Mouse (Mus musculus) forebrain, embryonic 13.5 days (tissue): ENCODE measurements around the gene Polr2l. TPM values are rescaled to one million over a fixed set of nuclear protein-coding genes. Genes with fewer than 3 reads are reported as not detected.

Source experiments
- ATAC-seq: fragments of 200-750 bp; cut with Nextera tagmentation; 2 replicates; pipeline ENCODE4 v1.8.0; 2017
- H3K27ac ChIP-seq: fragments of 300-500 bp; sonication (generic); 2 replicates; pipeline ENCODE4 v1.5.1; 2015; ENCODE audit warnings: inconsistent platforms, mild to moderate bottlenecking, moderate library complexity
- H3K27me3 ChIP-seq: fragments of 300-500 bp; sonication (generic); 2 replicates; pipeline ENCODE4 v1.6.1; 2015; ENCODE audit warnings: mild to moderate bottlenecking, inconsistent platforms
- H3K36me3 ChIP-seq: fragments of 300-500 bp; sonication (generic); 2 replicates; pipeline ENCODE4 v1.6.1; 2015; ENCODE audit warnings: mild to moderate bottlenecking, inconsistent platforms; ENCODE audit not compliant: poor library complexity, severe bottlenecking
- H3K4me1 ChIP-seq: fragments of 300-500 bp; sonication (generic); 2 replicates; pipeline ENCODE4 v1.6.1; 2015; ENCODE audit warnings: inconsistent platforms
- H3K4me2 ChIP-seq: fragments of 300-500 bp; sonication (generic); 2 replicates; pipeline ENCODE4 v1.6.1; 2015; ENCODE audit warnings: inconsistent platforms, mild to moderate bottlenecking, moderate library complexity
- H3K4me3 ChIP-seq: fragments of 300-500 bp; sonication (generic); 2 replicates; pipeline ENCODE4 v1.5.1; 2015; ENCODE audit warnings: mild to moderate bottlenecking, inconsistent platforms
- H3K9ac ChIP-seq: fragments of 300-500 bp; sonication (generic); 2 replicates; pipeline ENCODE4 v1.6.1; 2015; ENCODE audit warnings: mild to moderate bottlenecking, inconsistent platforms
- H3K9me3 ChIP-seq: fragments of 300-500 bp; sonication (generic); replicated peaks from 2 replicates; pipeline ENCODE4 v1.6.1; 2016; ENCODE audit warnings: inconsistent platforms
- WGBS: fragments of 180-500 bp; shearing (Covaris S2); methylation state at CpG from one replicate; pipeline ENCODE4 v1.1.7; 2015; 5-methylcytosine and 5-hydroxymethylcytosine counted together
- polyA plus RNA-seq: library from polyadenylated mRNA; unstranded; fragments of >200 nt; fragmentation: Nextera tagmentation; extraction: Ambion mirVana; gene quantifications from 2 replicates; pipeline ENCODE4 v1.2.1, GENCODE M21; 2015

Polr2l gene
- polyA plus RNA-seq, 1 experiment from 2014 or later: 76.5 TPM

DNA sequence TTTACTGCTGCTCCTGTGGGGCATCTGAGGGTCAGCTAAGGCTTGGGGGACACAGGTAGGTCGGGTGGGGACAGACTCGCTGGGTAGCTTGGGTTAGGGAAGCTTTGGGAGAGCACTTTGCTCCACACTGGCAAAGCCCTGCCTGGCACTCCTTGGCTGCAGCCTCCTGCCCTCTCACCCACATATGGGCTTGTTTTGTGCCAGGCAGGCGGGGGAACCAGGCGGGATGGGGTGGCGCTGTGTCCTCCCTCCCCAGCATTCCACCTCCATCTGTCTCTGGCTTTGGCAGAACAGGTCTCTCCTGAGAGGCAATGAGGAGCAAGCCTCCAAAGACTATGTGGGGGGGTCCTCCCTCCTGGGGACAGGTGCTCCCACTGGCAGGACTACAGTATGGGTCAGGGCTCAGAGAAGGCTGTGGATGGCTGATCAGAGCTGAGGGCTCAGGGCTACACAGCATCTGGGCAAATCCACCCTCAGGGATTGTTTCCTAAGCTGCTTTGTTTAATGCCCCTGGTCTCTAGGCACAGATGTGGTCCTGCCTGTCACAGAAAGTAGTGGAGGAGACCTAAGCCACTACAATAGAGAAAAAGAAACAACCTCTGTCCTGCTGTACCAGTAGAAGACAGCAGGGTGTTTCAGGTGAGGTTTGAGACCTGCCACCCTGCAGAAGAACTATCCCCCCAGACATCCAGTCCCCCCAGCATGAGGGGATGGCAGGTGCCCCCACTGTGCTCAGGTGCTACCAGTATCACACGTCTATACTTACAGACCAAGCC is 42.0 kb downstream of the Polr2l start:
- Histone ChIP-seq H3K9ac (peak overlapping the region; percentile 82), H3K4me2 (peak overlapping the region; percentile 94), H3K9me3 (no peaks in the 10 kb centered on the region), H3K4me3 (0 out of 2 replicates have a peak overlapping the region, but pooled peaks have one; percentile 4), H3K36me3 (peaks cover 38% of the 10 kb centered on the region), H3K4me1 (peaks cover 73% of the 10 kb centered on the region), H3K27ac (no peak overlapping the region), H3K27me3 (no peaks in the 10 kb centered on the region)
- 82% methylated on average over 6 of the region's 6 CpGs for WGBS
- no peak for ATAC-seq

DNA sequence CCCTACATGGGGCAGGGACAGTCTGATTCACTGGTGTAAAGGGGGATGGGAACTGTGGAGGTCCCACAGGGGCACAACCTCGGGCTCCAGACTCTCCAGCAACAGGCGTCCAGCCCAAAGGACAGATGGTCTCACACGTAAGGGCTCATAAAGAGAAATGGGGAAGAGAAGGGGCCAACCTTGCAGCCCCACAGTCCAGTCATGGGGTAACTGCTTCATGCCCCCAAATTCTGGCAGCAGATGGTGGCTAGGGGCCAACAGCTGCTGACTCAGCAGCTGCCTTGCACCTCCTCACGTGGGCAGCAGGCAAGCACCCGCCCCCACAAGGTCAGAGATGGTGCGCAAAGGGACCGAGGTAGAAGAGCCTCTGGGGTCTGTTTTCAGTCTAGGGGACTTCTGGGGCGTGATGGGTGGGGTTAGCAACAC is 42.7 kb downstream of the Polr2l start:
- Histone ChIP-seq H3K4me2 (no peak overlapping the region), H3K27me3 (no peaks in the 10 kb centered on the region), H3K9me3 (no peaks in the 10 kb centered on the region), H3K27ac (no peak overlapping the region), H3K36me3 (peaks cover 43% of the 10 kb centered on the region), H3K9ac (no peak overlapping the region), H3K4me1 (peaks cover 68% of the 10 kb centered on the region), H3K4me3 (no peak overlapping the region)
- WGBS: 91% methylated on average over 8 of the region's 8 CpGs
- no peak for ATAC-seq

DNA sequence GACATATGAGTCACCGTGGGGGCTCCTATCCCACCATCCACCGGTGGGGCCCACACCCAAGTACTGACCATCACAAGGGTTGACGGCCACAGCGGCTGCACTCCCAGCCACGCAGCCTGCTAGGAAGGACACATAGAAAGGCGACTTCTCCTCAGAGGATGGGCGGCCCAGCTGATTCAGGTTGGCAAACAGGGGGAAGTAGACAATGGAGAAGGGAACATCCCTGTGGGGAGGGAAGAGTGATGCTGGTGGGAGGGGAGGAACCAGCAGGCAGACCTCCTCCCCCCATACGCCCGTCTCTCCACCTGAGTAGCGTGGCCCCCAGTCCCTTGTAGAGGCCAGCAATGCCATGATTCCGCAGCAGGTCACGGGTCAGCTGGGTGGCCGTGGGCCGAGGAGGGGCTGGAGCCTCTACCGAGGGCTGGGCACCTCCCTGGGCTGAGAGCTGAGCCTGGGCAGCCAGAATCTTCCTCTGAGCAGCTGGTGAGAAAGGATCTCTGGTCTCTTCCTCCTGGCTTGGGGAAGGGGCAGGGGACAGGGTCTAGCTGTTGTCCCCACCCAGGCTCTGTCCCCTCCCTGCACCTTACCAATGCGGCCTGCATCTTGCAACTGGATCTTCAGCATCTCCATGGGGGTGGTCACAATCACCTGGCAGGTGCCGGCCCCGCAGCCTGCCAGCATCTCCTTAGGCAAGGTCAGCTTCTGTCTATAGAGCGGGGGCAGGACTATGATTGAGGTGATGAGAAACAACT is 43.3 kb downstream of the Polr2l start:
- no peaks in the 10 kb centered on the region for H3K27me3 ChIP-seq
- H3K4me2 ChIP-seq: no peak overlapping the region
- no peak overlapping the region for H3K4me3 ChIP-seq
- no peak for ATAC-seq
- 94% methylated on average over 19 of the region's 19 CpGs for WGBS
- no peak overlapping the region for H3K27ac ChIP-seq
- H3K4me1 ChIP-seq: peaks cover 62% of the 10 kb centered on the region
- H3K9me3 ChIP-seq: no peaks in the 10 kb centered on the region
- H3K36me3 ChIP-seq: peaks cover 49% of the 10 kb centered on the region
- 0 out of 2 replicates have a peak overlapping the region, but pooled peaks have one; percentile 0 for H3K9ac ChIP-seq

DNA sequence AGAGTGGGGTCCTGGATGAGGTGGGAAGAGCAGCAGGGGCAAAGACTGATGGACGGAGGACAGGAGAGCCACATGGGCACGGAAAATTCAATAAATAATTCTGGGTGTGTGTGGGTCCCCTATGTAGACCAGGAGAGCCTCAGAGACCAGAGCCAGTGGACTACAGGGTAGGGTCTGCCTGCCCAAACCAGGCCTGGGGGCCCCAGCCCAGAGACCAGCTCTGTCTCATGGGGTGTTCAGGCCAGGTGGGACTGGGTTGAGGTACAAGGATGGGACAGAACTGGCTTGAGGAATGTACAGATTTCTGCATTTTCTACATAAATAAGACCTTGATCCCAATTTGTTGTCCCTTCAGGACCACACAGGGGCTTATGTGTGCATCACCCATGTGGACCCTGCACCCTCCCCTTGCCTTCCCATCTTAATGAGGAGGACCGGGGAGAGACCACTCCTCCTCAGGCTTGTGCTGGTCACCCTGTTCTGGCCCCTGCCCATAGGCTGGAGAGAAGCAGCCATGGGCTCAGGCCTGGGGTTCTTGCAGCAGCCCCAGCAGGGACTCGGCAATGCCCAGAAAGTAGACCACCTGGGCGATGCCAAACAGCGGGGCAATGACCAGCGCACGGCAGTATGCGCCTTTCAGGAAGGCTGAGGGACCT is 44.2 kb downstream of the Polr2l start:
- no peak overlapping the region for H3K4me3 ChIP-seq
- H3K4me1 ChIP-seq: peaks cover 53% of the 10 kb centered on the region
- H3K27ac ChIP-seq: no peak overlapping the region
- no peak overlapping the region; the same call in 1 of the 2 replicates for H3K9ac ChIP-seq
- H3K9me3 ChIP-seq: no peaks in the 10 kb centered on the region
- no peaks in the 10 kb centered on the region for H3K27me3 ChIP-seq
- peaks cover 55% of the 10 kb centered on the region for H3K36me3 ChIP-seq
- no peak for ATAC-seq
- no peak overlapping the region for H3K4me2 ChIP-seq
- 96% methylated on average over 9 of the region's 9 CpGs for WGBS

DNA sequence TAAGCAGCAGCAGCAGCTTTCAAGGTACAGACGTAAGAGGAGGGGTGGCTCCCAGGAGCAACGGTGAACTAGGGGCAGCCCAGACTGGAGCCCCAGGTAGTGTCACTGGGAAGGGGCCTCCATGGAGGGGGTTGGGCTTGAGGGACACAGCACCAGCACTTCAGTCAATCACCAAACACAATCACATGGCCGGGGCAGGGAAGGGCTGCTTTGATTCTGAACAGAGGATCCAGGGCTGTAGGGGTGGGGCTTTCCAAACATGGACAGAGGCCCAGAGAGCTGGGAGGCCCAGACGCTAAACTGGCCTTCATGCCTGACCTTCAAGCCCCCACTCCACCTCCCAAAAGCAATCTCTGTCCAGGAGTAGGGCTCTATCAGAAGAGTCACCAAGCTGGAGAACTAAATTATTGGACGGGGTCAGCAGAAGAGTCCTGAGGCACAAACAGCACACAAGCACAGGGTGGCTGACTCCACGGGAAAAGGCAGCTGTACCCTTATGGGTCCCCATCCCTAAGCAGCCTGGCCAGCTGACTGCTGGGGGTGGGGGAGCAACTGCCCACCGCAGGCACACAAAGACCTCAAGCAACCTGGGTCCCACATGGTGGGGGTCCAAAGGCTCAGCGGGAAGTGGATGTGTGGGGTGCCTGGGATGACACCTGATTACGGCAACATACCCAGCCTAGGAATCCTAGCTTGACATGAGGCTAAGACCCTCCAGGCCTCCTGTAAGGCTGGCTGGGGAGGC is 44.9 kb downstream of the Polr2l start:
- no peaks in the 10 kb centered on the region for H3K27me3 ChIP-seq
- peak overlapping the region; percentile 91 for H3K4me2 ChIP-seq
- WGBS: 69% methylated on average over 9 of the region's 9 CpGs
- H3K4me3 ChIP-seq: peak overlapping the region; percentile 52; the same call in 1 of the 2 replicates
- ATAC-seq: peak; percentile 7
- peaks cover 55% of the 10 kb centered on the region for H3K36me3 ChIP-seq
- H3K9ac ChIP-seq: no peak overlapping the region; the same call in 1 of the 2 replicates
- H3K4me1 ChIP-seq: peaks cover 47% of the 10 kb centered on the region
- H3K27ac ChIP-seq: peak overlapping the region; percentile 62; the same call in 1 of the 2 replicates
- no peaks in the 10 kb centered on the region for H3K9me3 ChIP-seq

DNA sequence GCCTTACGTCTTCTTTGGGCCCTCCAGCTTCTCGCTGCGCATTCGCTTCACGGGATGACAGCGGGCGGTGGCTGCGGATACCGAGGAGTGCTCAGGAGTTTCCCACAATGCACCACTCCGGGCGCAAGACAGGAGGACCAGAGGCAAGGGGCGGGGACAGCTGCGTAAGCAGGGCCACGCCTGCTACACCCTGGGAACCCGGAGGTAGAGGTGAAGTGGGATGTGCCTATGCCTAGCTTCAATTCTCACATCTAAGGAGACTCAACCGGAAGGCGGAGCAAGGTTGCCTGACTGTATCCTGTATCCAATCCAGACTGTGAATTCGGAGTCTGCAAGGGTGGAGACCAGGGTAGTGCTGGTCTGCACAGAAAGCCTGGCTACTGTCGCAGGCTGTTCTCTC is 45.6 kb downstream of the Polr2l start, which contains the start of gene Cend1:
TSS of gene Cend1 (minus strand) at position 182 of the 400 bp plus-strand sequence.
- Histone ChIP-seq H3K9me3 (no peaks in the 10 kb centered on the region), H3K27me3 (no peaks in the 10 kb centered on the region), H3K27ac (peak within 1 kb of the TSS; percentile 62), H3K4me2 (peak within 1 kb of the TSS; percentile 91), H3K9ac (peak within 1 kb of the TSS; percentile 79), H3K4me1 (peaks cover 40% of the 10 kb centered on the region), H3K4me3 (peak within 1 kb of the TSS; percentile 52), H3K36me3 (peaks cover 55% of the 10 kb centered on the region)
- peak; percentile 87 for ATAC-seq
- under 1% methylated on average over 19 of the region's 19 CpGs for WGBS

DNA sequence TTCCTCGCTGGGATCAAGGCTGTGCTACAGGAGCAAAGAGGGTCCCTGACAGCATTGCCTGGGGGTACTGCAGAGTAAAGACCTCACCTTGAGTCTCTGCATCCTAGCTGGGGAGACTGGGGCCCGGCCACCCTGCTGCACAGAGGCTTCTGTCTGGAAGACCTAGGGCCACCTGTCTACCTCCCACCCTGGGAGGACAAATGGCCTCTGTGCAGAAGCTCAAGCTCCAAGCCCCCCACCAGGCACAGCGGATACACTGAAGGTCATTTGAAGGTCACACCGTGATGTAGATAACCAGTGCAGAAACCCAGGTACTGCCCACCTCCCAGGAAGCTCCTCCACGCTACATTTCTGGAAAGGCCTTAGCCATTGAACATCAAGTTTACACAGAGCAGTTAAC is 46.2 kb downstream of the Polr2l start:
- Histone ChIP-seq H3K9me3 (no peaks in the 10 kb centered on the region), H3K27ac (peak overlapping the region; percentile 62), H3K9ac (peak overlapping the region; percentile 79), H3K4me2 (peak overlapping the region; percentile 91), H3K36me3 (peaks cover 53% of the 10 kb centered on the region), H3K4me3 (peak overlapping the region; percentile 52), H3K27me3 (no peaks in the 10 kb centered on the region), H3K4me1 (peaks cover 34% of the 10 kb centered on the region)
- 54% methylated on average over 5 of the region's 5 CpGs for WGBS
- peak; percentile 0; the same call in 1 of the 2 replicates for ATAC-seq

DNA sequence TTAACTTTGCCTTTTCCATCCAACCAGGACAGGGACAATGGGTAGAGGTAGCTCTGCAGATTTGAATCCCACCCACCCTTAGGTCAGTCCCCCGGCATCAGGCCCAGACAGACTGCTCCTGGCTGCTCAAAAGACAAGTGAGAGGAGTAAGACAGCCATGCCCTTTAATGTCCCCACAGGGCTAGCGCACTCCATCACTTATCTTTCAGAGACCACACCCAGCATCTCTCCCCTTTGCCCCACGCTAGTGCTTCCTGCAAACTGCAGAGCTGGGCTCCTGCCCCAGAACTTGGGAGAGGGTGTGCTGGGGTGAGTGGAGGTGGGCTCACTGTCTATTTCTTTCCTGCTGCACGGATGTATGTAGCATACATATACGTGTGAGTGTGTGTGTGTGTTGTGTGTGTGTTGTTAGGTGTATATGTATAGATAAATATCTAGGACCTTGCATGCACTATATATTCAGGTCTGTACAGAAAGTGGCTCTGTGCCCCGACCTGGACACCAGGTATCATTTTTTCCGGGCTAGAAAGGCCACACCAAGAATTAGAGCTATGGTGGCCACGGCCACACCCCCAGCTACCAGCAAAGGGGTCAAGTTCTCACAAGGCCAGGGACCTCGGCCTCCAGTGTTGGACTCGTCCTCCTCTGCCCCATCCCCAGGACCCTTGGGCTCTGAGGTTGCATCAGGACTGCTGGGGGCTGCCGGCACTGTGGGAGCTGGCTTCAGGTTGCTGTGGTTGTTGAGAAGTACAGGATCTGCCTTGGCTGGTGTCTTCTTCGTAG is 47.8 kb downstream of the Polr2l start:
- 90% methylated on average over 12 of the region's 12 CpGs for WGBS
- no peaks in the 10 kb centered on the region for H3K9me3 ChIP-seq
- H3K4me3 ChIP-seq: no peak overlapping the region
- ATAC-seq: no peak
- peaks cover 23% of the 10 kb centered on the region for H3K4me1 ChIP-seq
- no peak overlapping the region for H3K9ac ChIP-seq
- peaks cover 37% of the 10 kb centered on the region for H3K36me3 ChIP-seq
- H3K27me3 ChIP-seq: no peaks in the 10 kb centered on the region
- H3K27ac ChIP-seq: no peak overlapping the region
- H3K4me2 ChIP-seq: no peak overlapping the region

DNA sequence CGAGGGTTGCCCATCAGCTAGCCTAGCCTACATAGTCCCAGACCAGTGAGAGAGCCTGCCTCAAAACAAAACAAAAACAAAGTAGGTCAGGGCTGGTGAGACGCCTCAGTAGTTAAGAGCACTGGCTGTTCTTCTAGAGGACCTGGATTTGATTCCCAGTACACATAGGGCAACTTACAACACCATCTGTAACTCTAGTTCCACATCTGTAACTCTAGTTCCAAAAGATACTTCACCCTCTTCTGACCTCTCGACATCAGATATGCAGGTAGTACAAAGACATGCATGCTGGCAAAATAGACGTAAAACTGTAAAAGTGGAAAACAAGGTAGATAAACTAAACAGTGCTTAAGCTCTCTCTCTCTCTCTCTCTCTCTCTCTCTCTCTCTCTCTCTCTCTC is 51.1 kb downstream of the Polr2l start:
- Histone ChIP-seq H3K9ac (no peak overlapping the region), H3K27me3 (no peaks in the 10 kb centered on the region), H3K27ac (no peak overlapping the region), H3K4me2 (no peak overlapping the region), H3K9me3 (no peaks in the 10 kb centered on the region), H3K36me3 (peaks cover 16% of the 10 kb centered on the region), H3K4me1 (peaks cover 7% of the 10 kb centered on the region), H3K4me3 (no peak overlapping the region)
- 81% methylated on average over 4 of the region's 4 CpGs for WGBS
- no peak for ATAC-seq
